Mouse (Mus musculus): Measurements from ENCODE around the gene Fbxw4.

DNA sequence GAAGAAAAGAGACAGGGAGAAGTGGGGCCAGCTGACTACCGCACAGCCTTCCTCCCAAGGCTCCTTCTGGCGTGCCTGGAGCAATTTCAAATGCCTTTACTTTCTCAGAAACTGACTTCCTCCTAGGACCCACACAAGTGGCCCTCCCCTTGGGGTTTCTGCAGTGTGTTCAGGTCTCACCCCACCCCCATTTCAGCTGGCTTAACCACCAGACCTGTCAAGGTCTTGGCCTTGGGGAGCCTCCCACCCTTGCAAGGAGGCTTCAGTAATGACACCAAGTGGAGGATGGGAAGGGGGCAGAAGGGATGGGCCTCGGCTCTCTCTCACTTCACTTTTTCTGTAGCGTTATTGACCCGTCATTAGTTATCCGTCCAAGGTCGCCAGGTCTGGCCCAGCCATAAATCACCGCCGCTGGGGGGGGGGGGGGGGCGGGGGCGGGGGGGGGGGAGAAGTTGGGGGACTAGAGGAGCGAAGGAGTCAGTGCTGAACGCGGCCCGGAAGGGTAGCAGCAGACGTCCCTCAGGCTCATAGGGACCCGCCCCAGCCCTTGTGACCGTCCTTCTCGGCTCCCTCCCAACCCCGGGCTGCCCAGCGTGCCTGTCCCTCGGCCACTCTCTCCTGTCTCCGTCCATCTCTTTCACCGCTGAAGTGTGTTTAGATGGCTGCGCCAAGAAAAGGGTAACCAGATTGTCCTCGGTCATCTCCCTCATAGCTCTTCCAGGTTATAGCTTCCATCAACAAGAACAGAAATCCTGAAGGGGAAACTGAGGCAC lies 115.8 kb downstream of the Fbxw4 start:
- TF ChIP-seq EP300 (IDR thresholded peaks at IDR 0.05; ENCODE audit: low read depth) (no peak), CTCF (IDR thresholded peaks at IDR 0.05; ENCODE audit: low read depth) (no peak)
